Comparison of ENCODE assay signal across 10 mouse cellular contexts in genomic region chr12:70231294-70231693, GRCm38 (mm10). TPM values are rescaled to one million over a fixed set of nuclear protein-coding genes. Genes with fewer than 3 reads are reported as not detected.
DNase-seq lines count a peak whose midpoint lies in the region; ATAC-seq and TF ChIP-seq lines count a peak whose summit lies in the region.
"Had no signal": no experiment of that assay in that cellular context is flagged by ENCODE, and none has a peak within 500 bp of the region (broad histone marks: within the 10 kb centered on the region; RNA-seq: fewer than 3 reads in every experiment).

Pygl (minus strand) TSS chr12:70231488.

- H3K4me1 ChIP-seq in heart, embryonic 16.5 days (ENCODE audit: control insufficient read depth, insufficient read depth, low read length), result peaks cover 16% of the 10 kb centered on the region
- H3K4me1 ChIP-seq in lung, adult 2 months (ENCODE audit: control insufficient read depth, insufficient read depth, low read length), result peaks cover 2% of the 10 kb centered on the region; the same call in 1 of the 2 replicates
- H3K4me1 ChIP-seq in forebrain, embryonic 14.5 days (ENCODE audit: control insufficient read depth, insufficient read depth, low read length), result peaks cover 8% of the 10 kb centered on the region

- H3K36me3 ChIP-seq in heart, embryonic 16.5 days (ENCODE audit: control insufficient read depth, insufficient read depth), result no peaks in the 10 kb centered on the region
- no peaks in the 10 kb centered on the region for H3K36me3 ChIP-seq in forebrain, embryonic 14.5 days (ENCODE audit: control insufficient read depth, insufficient read depth, low read length)

- ATAC-seq in heart, embryonic 16.5 days (replicated peaks; ENCODE audit: extremely low read depth, insufficient read depth, low FRiP score), result no peak
- ATAC-seq in forebrain, embryonic 14.5 days, result no peak

- no peak for DNase-seq in heart, adult 8-10 months (ENCODE audit: low spot score)
- no peak for DNase-seq in urinary bladder, adult 2 months (ENCODE audit: low spot score)
- DNase-seq in urinary bladder, postnatal 10 days (ENCODE audit: low spot score), result no peak
- DNase-seq in lung, adult 2 months, result no peak
- DNase-seq in ovary, postnatal 10 days (ENCODE audit: low spot score), result no peak
- DNase-seq in forebrain, embryonic 14.5 days (ENCODE audit: low spot score), result no peak
- no peak for DNase-seq in left cerebral cortex, adult 11 months (ENCODE audit: low spot score)

- no peaks in the 10 kb centered on the region for H3K27me3 ChIP-seq in heart, embryonic 16.5 days (ENCODE audit: control insufficient read depth, insufficient read depth, low read length)
- peaks cover 7% of the 10 kb centered on the region; the same call in 1 of the 2 replicates for H3K27me3 ChIP-seq in forebrain, embryonic 14.5 days (replicated peaks; ENCODE audit: control insufficient read depth, insufficient read depth, low read length)
- H3K27me3 ChIP-seq: CH12.LX had no signal

- H3K4me3 ChIP-seq in heart, embryonic 16.5 days (ENCODE audit: low read length), result no peak within 1 kb of the TSS
- H3K4me3 ChIP-seq in lung, adult 2 months (replicated peaks; ENCODE audit: extremely low read depth, low read depth, low read length), result no peak within 1 kb of the TSS
- no peak within 1 kb of the TSS for H3K4me3 ChIP-seq in forebrain, embryonic 14.5 days (ENCODE audit: low read depth, low read length)
- H3K4me3 ChIP-seq: left cerebral cortex, adult 2 months had no signal

- no peak within 1 kb of the TSS for H3K4me2 ChIP-seq in heart, embryonic 16.5 days (ENCODE audit: low read depth, low read length)
- H3K4me2 ChIP-seq in forebrain, embryonic 14.5 days (ENCODE audit: low read length), result no peak within 1 kb of the TSS

- WGBS in heart, embryonic 16.5 days, result 51% methylated on average over 2 of the region's 2 CpGs
- 88% methylated on average over 2 of the region's 2 CpGs for WGBS in lung, adult 2 months
- 88% methylated on average over 2 of the region's 2 CpGs for WGBS in forebrain, embryonic 14.5 days

- no peak for TF ChIP-seq CTCF in lung, adult 2 months (IDR thresholded peaks at IDR 0.05; ENCODE audit: insufficient read depth, low read length)

- H3K9ac ChIP-seq in heart, embryonic 16.5 days (ENCODE audit: low read length), result no peak within 1 kb of the TSS
- no peak within 1 kb of the TSS for H3K9ac ChIP-seq in forebrain, embryonic 14.5 days (ENCODE audit: low read length)

- H3K27ac ChIP-seq in heart, embryonic 16.5 days (ENCODE audit: low read length), result peak within 1 kb of the TSS; percentile 37; the same call in 1 of the 2 replicates
- no peak within 1 kb of the TSS for H3K27ac ChIP-seq in forebrain, embryonic 14.5 days (ENCODE audit: low read depth, low read length)
- H3K27ac ChIP-seq: left cerebral cortex, adult 2 months had no signal

- no peaks in the 10 kb centered on the region for H3K9me3 ChIP-seq in heart, embryonic 16.5 days (replicated peaks; ENCODE audit: control insufficient read depth, low read length)
- no peaks in the 10 kb centered on the region for H3K9me3 ChIP-seq in forebrain, embryonic 14.5 days (replicated peaks; ENCODE audit: control insufficient read depth, low read length)

- peak; percentile 38; the same call in 1 of the 2 replicates for TF ChIP-seq POLR2A in lung, adult 2 months (IDR thresholded peaks at IDR 0.05; ENCODE audit: borderline replicate concordance, extremely low read depth, low read depth, low read length)

RNA-seq across cellular contexts. Expression of gene Pygl, which starts in this region (rescaled TPM):
- polyA plus RNA-seq in heart, embryonic 16.5 days (2015; fragmentation: Nextera tagmentation; extraction: Ambion mirVana), result 52.9 and 54.1 TPM in 2 replicates
- total RNA-seq in heart, adult 8-10 months (2022), result 10 to 100 TPM in 1 of 4 experiments, 1 to 10 TPM in 3; 2.4 to 13.7 (median 2.9) TPM
- polyA plus RNA-seq in urinary bladder, adult 2 months (2012; rRNA removed), result 26.2 and 27.3 TPM in 2 replicates
- polyA plus RNA-seq in lung, adult 2 months (2012; rRNA removed), result 25.9 and 43.4 TPM in 2 replicates
- polyA plus RNA-seq in forebrain, embryonic 14.5 days (2014; fragmentation: Nextera tagmentation; extraction: Ambion mirVana), result 4.9 and 6.1 TPM in 2 replicates
